Mouse (Mus musculus): ENCODE data around the gene Olfr1025-ps1.

DNA sequence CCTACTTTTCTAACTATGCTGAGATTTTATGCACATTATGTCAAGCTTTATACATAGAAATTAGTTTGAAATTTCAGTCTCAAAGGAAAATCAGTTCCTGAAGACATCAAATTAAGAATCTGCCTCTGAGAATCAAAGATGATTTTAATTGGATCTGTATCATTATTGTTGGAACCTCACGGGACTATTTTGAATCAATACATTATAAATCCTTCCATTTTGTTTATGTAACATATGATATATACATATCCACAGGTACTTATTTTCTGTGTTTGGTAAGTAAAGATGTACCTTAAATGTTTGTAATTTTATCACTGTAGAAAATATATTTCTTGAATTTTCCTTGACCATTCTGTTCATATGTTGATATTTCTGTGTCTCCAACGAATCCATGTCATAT lies 29.7 kb upstream of the Olfr1025-ps1 start, which contains the start of gene Olfr1023:
- TF ChIP-seq CTCF (IDR thresholded peaks at IDR 0.05; ENCODE audit: low read depth) (no peak), EP300 (IDR thresholded peaks at IDR 0.05; ENCODE audit: low read depth) (no peak)

All from heart, postnatal 0 days (tissue).